Mouse (Mus musculus): ENCODE data around the gene Adcy4. TPM values are rescaled to one million over a fixed set of nuclear protein-coding genes. Genes with fewer than 3 reads are reported as not detected.

Gene Adcy4
- polyA plus RNA-seq, 1 experiment from 2014 or later: 17.7 TPM

DNA sequence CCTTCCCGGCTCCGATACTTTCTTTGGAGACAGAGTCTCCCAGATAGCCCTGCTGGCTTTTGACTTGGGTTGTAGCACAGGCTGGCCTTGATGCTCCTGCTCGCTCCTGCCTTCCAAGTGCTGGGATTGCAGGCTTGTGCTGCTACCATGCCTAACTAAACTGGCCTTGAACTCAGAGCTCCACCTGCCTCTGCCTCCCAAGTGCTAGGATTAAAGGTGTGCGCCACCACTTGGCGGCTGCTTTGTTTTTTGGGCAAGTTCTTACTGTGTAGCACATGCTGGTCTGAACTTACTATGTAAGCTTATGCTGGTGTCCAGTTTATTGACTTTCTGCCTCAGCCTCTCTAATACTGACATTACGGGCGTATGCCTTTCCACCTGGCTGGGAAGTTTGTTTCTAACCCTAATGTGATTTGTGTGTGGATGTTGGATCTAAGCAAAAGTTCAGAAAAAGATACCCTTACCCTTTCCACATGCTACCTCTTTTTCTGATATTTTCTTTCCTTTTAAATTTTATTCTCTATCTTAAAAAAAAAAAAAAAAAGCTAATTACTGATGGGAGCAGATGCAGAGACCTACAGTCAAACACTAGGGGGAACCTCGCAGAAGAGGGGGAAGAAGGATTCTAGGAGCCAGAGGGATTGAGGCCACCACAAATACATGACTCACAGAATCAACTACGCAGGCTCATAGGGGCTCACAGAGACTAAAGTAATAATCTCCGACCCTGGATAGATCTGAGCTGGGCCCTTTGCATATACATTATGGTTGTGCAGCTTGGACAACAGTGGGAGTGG lies 36.6 kb downstream of the Adcy4 start:
- ATAC-seq (ENCODE audit: extremely low read depth, insufficient number of reproducible peaks, low FRiP score, low TSS enrichment): no peak
- Histone ChIP-seq H3K9ac (peak overlapping the region; percentile 90; the same call in 1 of the 2 replicates), H3K36me3 (peaks cover 60% of the 10 kb centered on the region), H3K9me3 (no peaks in the 10 kb centered on the region), H3K4me2 (peak overlapping the region; percentile 99), H3K27ac (replicated peaks) (no peak overlapping the region), H3K4me1 (peaks cover 35% of the 10 kb centered on the region), H3K27me3 (replicated peaks) (no peaks in the 10 kb centered on the region), H3K4me3 (peak overlapping the region; percentile 73; the same call in 1 of the 2 replicates)
- 84% methylated on average over 10 of the region's 10 CpGs for WGBS

DNA sequence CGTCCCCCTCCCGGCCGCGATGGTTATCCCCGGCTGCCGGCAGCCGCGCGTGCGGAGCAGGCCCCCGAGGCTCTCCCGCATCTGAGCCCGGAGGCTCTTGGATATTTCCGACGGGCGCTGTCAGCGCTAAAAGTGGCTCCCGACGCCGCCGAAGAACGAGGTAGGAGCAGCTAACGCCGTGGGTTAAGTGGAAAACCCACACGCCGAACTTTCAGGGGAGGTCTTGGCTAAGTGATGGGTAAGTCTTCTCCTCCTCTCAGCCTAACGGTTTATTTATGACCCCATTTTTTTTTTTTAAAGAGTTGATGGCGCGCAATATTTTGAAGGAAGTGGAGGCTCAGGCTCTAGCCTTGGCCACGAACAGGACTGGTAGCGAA lies 38.0 kb downstream of the Adcy4 start:
- H3K27me3 ChIP-seq (replicated peaks): no peaks in the 10 kb centered on the region
- peak overlapping the region; percentile 90 for H3K9ac ChIP-seq
- H3K4me3 ChIP-seq: peak overlapping the region; percentile 73
- peaks cover 60% of the 10 kb centered on the region for H3K36me3 ChIP-seq
- peaks cover 35% of the 10 kb centered on the region for H3K4me1 ChIP-seq
- H3K27ac ChIP-seq (replicated peaks): 0 out of 2 replicates have a peak overlapping the region, but pooled peaks have one; percentile 13
- H3K4me2 ChIP-seq: peak overlapping the region; percentile 99
- no peak for ATAC-seq (ENCODE audit: extremely low read depth, insufficient number of reproducible peaks, low FRiP score, low TSS enrichment)
- no peaks in the 10 kb centered on the region for H3K9me3 ChIP-seq
- 0% methylated on average over 31 of the region's 31 CpGs for WGBS

DNA sequence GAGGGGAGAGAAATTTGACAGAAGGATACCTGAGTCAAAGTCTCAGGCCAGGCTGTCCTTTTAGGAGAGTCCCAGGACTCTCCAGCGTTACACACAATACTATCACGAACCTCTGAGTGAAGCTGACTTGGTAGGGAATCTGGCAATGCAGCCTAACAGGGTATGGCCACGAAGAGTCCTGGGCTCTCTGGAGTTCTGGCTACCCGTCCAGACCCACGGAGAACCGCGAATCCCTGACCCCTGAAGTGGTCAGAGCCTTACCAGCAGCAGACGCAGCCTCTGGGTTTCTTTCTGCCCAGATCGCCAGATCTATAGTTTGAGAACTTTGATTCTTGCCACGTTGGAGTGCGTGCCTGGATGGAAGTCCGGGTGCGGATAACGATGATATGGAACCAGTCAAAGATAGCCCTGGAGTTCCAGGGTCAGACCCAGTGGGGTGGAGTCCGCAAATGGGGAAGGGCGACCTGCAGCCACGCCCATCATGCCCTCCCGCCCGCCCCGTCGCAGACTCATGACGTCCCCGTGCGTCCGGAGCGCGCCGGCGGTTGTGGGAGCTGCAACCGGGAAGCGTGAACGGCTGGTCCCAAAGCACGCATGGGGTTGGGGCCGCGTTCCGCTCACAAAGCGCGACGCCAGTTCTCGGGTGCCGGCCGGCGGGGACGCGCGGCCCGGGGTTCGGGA lies 38.6 kb downstream of the Adcy4 start, which contains the start of the genes Dhrs1 and Nop9:
Gene Dhrs1, minus strand, starts transcription at position 511 of the 681 bp plus-strand sequence.
Gene Nop9, plus strand, starts transcription at position 514 of the 681 bp plus-strand sequence.
- H3K36me3 ChIP-seq: peaks cover 60% of the 10 kb centered on the region
- H3K4me2 ChIP-seq: peak within 1 kb of the TSS; percentile 99
- peak within 1 kb of the TSS; percentile 90 for H3K9ac ChIP-seq
- no peaks in the 10 kb centered on the region for H3K9me3 ChIP-seq
- peak within 1 kb of the TSS; percentile 53; the same call in 1 of the 2 replicates for H3K27ac ChIP-seq (replicated peaks)
- peak within 1 kb of the TSS; percentile 73 for H3K4me3 ChIP-seq
- peaks cover 35% of the 10 kb centered on the region for H3K4me1 ChIP-seq
- H3K27me3 ChIP-seq (replicated peaks): no peaks in the 10 kb centered on the region
- under 1% methylated on average over 45 of the region's 48 CpGs for WGBS
- peak; percentile 83 for ATAC-seq (ENCODE audit: extremely low read depth, insufficient number of reproducible peaks, low FRiP score, low TSS enrichment)

- ATAC-seq (ENCODE audit: extremely low read depth, insufficient number of reproducible peaks, low FRiP score, low TSS enrichment): no peak
Observed at GRCm38 (mm10) chr14:55743711-55744110, 40.2 kb downstream of the Adcy4 start.

DNA sequence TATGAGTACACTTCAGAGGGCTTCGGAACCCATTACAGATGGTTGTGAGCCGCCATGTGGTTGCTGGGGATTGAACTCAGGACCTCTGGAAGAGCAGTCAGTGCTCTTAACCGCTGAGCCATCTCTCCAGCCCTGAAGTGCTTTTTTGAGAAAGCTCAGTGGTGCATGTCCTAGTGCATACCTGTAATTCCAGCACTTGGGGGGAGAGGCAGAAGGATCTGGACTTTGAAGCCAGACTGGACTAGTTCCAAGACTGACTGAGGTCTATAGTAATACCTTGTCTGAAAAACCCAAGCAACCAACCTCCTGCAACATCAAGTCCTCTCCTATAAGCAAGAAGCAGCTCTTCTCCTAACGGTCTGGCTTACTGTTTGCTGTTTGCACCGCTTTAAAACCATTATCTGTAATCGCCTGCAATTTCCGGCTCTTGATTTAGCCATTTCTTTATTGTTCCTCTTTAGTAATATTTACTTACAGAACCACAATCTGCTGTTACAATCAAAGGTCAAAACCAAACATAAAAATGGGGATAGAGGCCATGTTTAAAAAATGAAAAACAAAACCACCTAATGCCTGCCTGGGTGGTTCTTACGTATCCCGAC lies 46.7 kb downstream of the Adcy4 start:
- no peak for ATAC-seq (ENCODE audit: extremely low read depth, insufficient number of reproducible peaks, low FRiP score, low TSS enrichment)
- Histone ChIP-seq H3K27me3 (replicated peaks) (peaks cover 4% of the 10 kb centered on the region; the same call in 1 of the 2 replicates), H3K4me1 (no peaks in the 10 kb centered on the region), H3K36me3 (peaks cover 44% of the 10 kb centered on the region), H3K9me3 (no peaks in the 10 kb centered on the region), H3K9ac (no peak overlapping the region), H3K4me2 (no peak overlapping the region), H3K27ac (replicated peaks) (no peak overlapping the region), H3K4me3 (no peak overlapping the region)
- 80% methylated on average over 9 of the region's 9 CpGs for WGBS

More at GRCm38 (mm10) chr14:55743711-55744110, 40.2 kb downstream of the Adcy4 start:
- Histone ChIP-seq H3K4me3 (peak overlapping the region; percentile 19), H3K36me3 (peaks cover 60% of the 10 kb centered on the region), H3K27ac (replicated peaks) (no peak overlapping the region), H3K4me2 (peak overlapping the region; percentile 99), H3K4me1 (peaks cover 35% of the 10 kb centered on the region), H3K9ac (peak overlapping the region; percentile 74), H3K27me3 (replicated peaks) (no peaks in the 10 kb centered on the region), H3K9me3 (no peaks in the 10 kb centered on the region)
- WGBS: 17% methylated on average over 10 of the region's 10 CpGs

DNA sequence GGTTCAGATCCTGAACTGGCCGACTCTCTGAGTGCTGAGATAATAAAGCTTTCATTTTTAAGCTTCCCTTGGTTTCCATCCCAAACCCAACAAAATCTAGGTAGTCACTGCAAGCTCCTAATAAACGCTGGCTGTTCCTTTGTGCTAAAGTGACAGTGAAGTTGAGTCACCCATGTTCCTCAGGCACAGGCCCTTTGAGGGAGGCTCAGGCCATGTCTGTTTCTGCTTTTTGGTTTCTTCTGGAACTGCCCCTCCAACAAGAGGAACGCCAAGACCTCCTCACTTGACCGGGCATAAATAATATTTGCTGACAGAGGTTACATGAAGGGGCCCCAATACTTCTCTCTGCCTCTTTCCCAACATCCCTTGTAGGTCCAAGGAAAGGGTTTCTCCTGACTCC lies 48.1 kb downstream of the Adcy4 start:
- Histone ChIP-seq H3K36me3 (peaks cover 30% of the 10 kb centered on the region), H3K4me2 (no peak overlapping the region), H3K27ac (replicated peaks) (no peak overlapping the region), H3K9ac (no peak overlapping the region), H3K4me1 (no peaks in the 10 kb centered on the region), H3K9me3 (no peaks in the 10 kb centered on the region), H3K4me3 (no peak overlapping the region), H3K27me3 (replicated peaks) (peaks cover 10% of the 10 kb centered on the region; the same call in 1 of the 2 replicates)
- WGBS: 77% methylated on average over 4 of the region's 4 CpGs
- ATAC-seq (ENCODE audit: extremely low read depth, insufficient number of reproducible peaks, low FRiP score, low TSS enrichment): no peak

GRCm38 (mm10) chr14:55735334-55735733 lies 48.6 kb downstream of the Adcy4 start:
- peaks cover 26% of the 10 kb centered on the region for H3K36me3 ChIP-seq
- no peak for ATAC-seq (ENCODE audit: extremely low read depth, insufficient number of reproducible peaks, low FRiP score, low TSS enrichment)
- H3K9ac ChIP-seq: no peak overlapping the region
- H3K4me2 ChIP-seq: no peak overlapping the region
- H3K27me3 ChIP-seq (replicated peaks): peaks cover 13% of the 10 kb centered on the region; the same call in 1 of the 2 replicates
- no peaks in the 10 kb centered on the region for H3K4me1 ChIP-seq
- WGBS: 50% methylated on average over 3 of the region's 3 CpGs
- no peak overlapping the region for H3K4me3 ChIP-seq
- H3K9me3 ChIP-seq: no peaks in the 10 kb centered on the region
- no peak overlapping the region for H3K27ac ChIP-seq (replicated peaks)

DNA sequence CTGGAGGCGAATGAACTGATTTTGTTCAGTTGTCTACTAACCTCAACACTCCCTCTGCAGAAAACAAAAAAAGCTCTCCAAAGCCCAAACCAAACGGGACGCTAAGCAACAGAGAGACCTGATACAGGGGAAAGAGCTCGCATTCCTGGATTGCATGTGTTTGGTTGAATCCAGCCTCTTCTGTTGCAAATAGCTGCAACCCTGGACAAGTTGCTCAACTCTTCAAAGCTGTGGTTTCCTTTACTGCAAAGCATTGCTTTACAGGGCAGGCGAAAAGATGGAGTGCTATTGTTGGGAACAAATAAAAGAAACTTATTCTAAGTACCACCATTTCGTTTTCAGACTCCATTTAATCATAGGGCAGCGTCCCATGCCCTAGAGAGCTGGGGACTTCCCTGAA lies 49.0 kb downstream of the Adcy4 start:
- peaks cover 17% of the 10 kb centered on the region; the same call in 1 of the 2 replicates for H3K27me3 ChIP-seq (replicated peaks)
- no peak overlapping the region for H3K4me3 ChIP-seq
- WGBS: 70% methylated on average over 7 of the region's 7 CpGs
- no peak for ATAC-seq (ENCODE audit: extremely low read depth, insufficient number of reproducible peaks, low FRiP score, low TSS enrichment)
- H3K36me3 ChIP-seq: peaks cover 21% of the 10 kb centered on the region
- H3K9me3 ChIP-seq: no peaks in the 10 kb centered on the region
- no peaks in the 10 kb centered on the region for H3K4me1 ChIP-seq
- H3K9ac ChIP-seq: no peak overlapping the region
- H3K27ac ChIP-seq (replicated peaks): no peak overlapping the region
- H3K4me2 ChIP-seq: no peak overlapping the region

GRCm38 (mm10) chr14:55733889-55734288 lies 50.0 kb downstream of the Adcy4 start:
- Histone ChIP-seq H3K4me2 (no peak overlapping the region), H3K9ac (no peak overlapping the region), H3K36me3 (peaks cover 12% of the 10 kb centered on the region), H3K9me3 (no peaks in the 10 kb centered on the region), H3K27ac (replicated peaks) (no peak overlapping the region), H3K27me3 (replicated peaks) (peaks cover 24% of the 10 kb centered on the region; the same call in 1 of the 2 replicates), H3K4me3 (no peak overlapping the region), H3K4me1 (no peaks in the 10 kb centered on the region)
- WGBS: 59% methylated on average over 10 of the region's 10 CpGs
- ATAC-seq (ENCODE audit: extremely low read depth, insufficient number of reproducible peaks, low FRiP score, low TSS enrichment): no peak

GRCm38 (mm10) chr14:55730531-55731032 lies 53.3 kb downstream of the Adcy4 start:
- Histone ChIP-seq H3K36me3 (no peaks in the 10 kb centered on the region), H3K4me1 (no peaks in the 10 kb centered on the region), H3K27me3 (replicated peaks) (peaks cover 35% of the 10 kb centered on the region; the same call in 1 of the 2 replicates), H3K9ac (no peak overlapping the region), H3K27ac (replicated peaks) (no peak overlapping the region), H3K9me3 (no peaks in the 10 kb centered on the region), H3K4me3 (no peak overlapping the region), H3K4me2 (no peak overlapping the region)
- WGBS: 77% methylated on average over 7 of the region's 7 CpGs
- ATAC-seq (ENCODE audit: extremely low read depth, insufficient number of reproducible peaks, low FRiP score, low TSS enrichment): no peak

GRCm38 (mm10) chr14:55730116-55730515 lies 53.8 kb downstream of the Adcy4 start:
- Histone ChIP-seq H3K27ac (replicated peaks) (no peak overlapping the region), H3K9ac (no peak overlapping the region), H3K27me3 (replicated peaks) (peaks cover 35% of the 10 kb centered on the region; the same call in 1 of the 2 replicates), H3K9me3 (no peaks in the 10 kb centered on the region), H3K4me1 (no peaks in the 10 kb centered on the region), H3K4me3 (no peak overlapping the region), H3K36me3 (no peaks in the 10 kb centered on the region), H3K4me2 (no peak overlapping the region)
- 73% methylated on average over 7 of the region's 7 CpGs for WGBS
- ATAC-seq (ENCODE audit: extremely low read depth, insufficient number of reproducible peaks, low FRiP score, low TSS enrichment): no peak
